Mouse (Mus musculus) yolk sac, embryonic 10.5 days (tissue): ENCODE data around the gene D6Ertd527e.

Experiments
- DNase-seq: peaks from one replicate; pipeline ENCODE4 v3.0.0-alpha.2; 2017; ENCODE audit warnings: low spot score

Gene D6Ertd527e

DNA sequence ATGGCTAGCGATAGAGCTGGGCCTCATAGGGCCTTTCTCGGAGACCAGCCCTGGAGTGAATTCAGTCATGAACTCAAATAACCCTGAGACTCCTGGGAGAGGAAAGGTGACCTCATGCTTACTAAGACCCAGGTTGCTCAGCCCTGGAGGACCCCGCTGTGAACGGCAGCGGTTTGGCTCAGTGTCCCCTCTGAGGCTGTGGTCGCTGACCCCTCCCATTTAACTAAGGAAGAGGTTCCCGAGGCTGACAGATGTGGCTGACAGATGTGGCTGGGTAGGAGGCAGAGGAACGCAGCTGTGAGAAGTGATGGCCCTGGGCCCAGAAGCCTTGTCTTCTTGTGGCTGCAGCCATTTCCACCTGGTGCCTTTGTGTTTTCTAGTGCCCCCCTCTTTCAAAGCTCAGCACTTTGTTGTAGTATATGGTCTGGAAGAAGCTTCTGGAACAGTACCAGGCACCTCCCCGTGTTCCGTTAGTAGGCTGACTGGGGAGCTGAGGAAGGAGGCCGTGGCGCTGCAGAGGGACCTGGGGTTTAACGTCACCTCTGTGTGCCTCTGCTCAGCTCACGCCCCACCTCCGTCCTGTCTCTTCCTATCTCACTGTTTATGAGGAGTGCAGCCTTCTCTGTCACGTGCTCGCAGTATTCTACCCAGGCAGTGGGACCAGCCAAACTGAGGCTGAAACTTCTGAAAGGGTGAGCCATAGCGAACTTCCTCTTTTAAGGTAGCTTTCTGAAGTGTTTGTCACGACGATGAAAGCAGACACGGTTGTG, 48.1 kb downstream of the D6Ertd527e start:
- DNase-seq, result no peak

DNA sequence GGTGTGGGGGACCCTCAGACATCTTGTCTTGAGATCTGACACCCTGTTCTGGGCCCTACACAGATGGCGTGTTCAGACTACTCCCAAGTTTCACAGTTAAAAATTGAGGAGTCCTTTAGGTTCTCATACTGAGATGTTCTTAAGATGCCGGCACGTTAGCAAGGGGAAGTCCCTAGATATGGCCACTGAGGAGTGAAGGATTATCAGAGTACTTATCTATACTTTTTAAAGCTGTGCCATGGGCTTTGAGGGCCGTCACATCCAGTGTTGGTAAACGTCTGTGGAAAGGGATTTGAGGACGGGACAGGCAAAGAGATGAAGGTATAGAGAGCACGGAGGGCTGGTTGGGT, 48.7 kb downstream of the D6Ertd527e start:
- no peak for DNase-seq

DNA sequence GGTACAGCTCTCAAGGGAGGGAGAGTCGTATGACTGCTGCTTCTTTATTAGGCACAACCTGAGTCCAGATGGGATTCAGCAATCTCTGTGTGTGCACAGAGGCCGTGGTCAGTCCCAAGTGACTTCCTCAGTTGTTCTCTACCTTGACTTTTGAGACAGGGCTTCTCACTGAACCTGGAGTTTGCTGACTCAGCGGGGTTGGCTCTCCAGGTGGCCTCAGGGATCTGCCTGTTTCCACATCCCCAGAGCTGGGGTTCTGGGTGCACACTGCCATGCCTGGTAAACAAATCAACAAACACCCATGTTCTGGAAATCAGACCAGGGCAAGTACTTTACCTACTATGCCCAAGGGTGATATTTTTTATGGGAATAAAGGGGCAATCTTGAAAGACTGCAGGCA, 49.3 kb downstream of the D6Ertd527e start:
- no peak for DNase-seq

DNA sequence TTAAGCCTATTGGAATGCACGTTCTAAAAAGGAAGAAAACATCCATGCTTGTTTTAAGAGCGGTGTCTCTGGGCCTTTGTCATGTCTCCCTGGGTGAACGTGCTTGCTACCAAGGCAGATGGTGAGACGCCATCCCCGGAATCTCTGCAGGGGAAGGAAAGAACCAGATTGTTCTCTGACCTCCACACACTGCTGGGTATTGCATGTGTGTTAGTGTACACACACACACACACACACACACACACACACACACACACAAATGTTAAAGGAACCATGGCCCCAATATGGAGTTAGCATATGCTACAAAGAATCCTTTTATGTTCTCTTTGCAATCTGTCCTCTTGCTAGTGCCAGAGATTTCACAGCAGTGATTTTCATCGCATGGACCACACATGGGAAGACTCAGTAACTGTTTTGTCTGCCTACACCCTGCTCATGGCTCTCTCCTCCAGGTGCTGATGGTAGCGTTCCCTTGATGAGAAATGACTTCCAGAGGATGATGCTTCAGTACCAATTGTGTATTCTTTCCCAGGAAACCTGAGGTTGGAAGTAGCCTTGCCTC, 53.6 kb downstream of the D6Ertd527e start:
- no peak for DNase-seq

DNA sequence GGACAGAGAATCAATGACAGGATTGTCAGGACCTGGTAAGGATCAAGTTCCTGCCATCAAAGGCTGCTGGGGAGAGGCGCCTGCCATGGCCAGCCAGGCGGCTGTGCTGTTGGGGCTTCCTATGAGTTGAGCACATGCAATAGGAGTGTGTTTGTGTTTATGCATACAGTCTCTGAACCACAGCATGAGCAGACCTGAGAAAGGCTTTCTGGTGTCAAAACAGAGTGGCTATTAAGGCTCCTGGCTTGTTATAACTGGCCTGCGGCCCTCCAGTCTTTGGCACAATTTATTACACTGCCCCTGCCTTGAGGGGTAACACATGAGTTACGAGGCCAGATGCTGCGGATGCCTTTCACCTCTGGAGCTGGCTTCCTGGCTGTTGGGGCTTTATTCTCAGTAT, 55.6 kb downstream of the D6Ertd527e start:
- DNase-seq, result no peak

DNA sequence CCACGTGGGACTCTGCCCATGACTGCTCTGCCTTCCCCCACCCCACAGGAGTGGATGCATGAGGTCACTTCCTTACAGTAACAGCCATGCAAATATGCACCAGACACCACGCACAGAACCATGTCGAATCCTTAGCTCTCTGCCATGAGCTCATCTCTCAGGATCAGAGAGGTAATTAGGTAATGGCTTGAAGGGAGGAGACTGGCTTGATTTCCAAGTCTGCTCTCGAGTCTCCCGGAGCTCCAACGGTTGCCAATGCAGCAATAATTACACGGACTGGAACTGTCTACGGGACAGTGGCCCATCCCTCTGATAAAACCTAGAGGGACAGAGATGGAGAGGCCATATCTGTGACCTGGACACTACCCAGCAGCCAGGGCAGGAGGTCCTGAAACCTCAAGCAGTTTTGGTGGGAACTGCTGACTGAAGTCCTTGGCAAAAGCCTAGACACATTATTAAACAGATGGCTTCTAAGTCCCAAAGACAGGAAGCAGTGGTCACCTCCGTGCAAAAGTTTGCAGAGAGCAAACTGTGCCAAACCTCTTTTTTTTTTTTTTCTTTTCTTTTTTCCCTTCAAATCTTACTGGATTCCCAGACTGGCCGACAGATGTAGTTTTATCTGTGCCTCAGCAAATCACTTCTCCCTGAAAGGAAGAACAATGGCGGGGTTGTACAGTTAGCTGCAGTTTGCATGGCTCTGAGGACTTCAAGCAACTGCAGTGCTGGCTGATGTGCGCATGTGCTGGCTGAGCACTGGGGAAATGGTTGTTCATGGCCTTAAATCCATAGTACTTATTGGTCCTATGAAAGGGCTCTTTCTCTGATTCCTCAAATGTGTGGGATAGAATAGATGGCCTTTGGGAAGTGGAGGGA, 57.1 kb downstream of the D6Ertd527e start:
- no peak for DNase-seq
